Mouse (Mus musculus): ENCODE results near the gene Dcaf8. TPM values are rescaled to one million over a fixed set of nuclear protein-coding genes. Genes with fewer than 3 reads are reported as not detected.

The Dcaf8 gene
- polyA plus RNA-seq, 1 experiment from 2014 or later, result 123 TPM

GRCm38 (mm10) chr1:172217148-172217547 lies 69.3 kb downstream of the Dcaf8 start:
- peak; percentile 47 for ATAC-seq (ENCODE audit: insufficient read depth, low FRiP score)
- Histone ChIP-seq H3K4me3 (replicated peaks; ENCODE audit: low read length) (peak overlapping the region; percentile 34), H3K4me1 (ENCODE audit: control insufficient read depth, insufficient read depth, low read length) (peaks cover 41% of the 10 kb centered on the region), H3K27me3 (ENCODE audit: control insufficient read depth, insufficient read depth, low read length) (no peaks in the 10 kb centered on the region), H3K36me3 (ENCODE audit: control insufficient read depth, insufficient read depth, low read length) (no peaks in the 10 kb centered on the region), H3K27ac (ENCODE audit: low read length) (peak overlapping the region; percentile 78; the same call in 1 of the 2 replicates), H3K9ac (ENCODE audit: low read length) (peak overlapping the region; percentile 62), H3K4me2 (ENCODE audit: low read depth, low read length) (peak overlapping the region; percentile 40), H3K9me3 (replicated peaks; ENCODE audit: control insufficient read depth, low read length) (no peaks in the 10 kb centered on the region)
- 0% methylated on average over 5 of the region's 5 CpGs for WGBS

- Histone ChIP-seq H3K9ac (ENCODE audit: low read length) (no peak overlapping the region), H3K9me3 (replicated peaks; ENCODE audit: control insufficient read depth, low read length) (no peaks in the 10 kb centered on the region), H3K27me3 (ENCODE audit: control insufficient read depth, insufficient read depth, low read length) (no peaks in the 10 kb centered on the region), H3K27ac (ENCODE audit: low read length) (no peak overlapping the region), H3K4me3 (replicated peaks; ENCODE audit: low read length) (no peak overlapping the region), H3K4me1 (ENCODE audit: control insufficient read depth, insufficient read depth, low read length) (peaks cover 37% of the 10 kb centered on the region), H3K36me3 (ENCODE audit: control insufficient read depth, insufficient read depth, low read length) (no peaks in the 10 kb centered on the region), H3K4me2 (ENCODE audit: low read depth, low read length) (no peak overlapping the region)
- ATAC-seq (ENCODE audit: insufficient read depth, low FRiP score), result no peak
- WGBS, result 54% methylated on average over 15 of the region's 15 CpGs
Measured at GRCm38 (mm10) chr1:172218164-172218910, 70.5 kb downstream of the Dcaf8 start.

GRCm38 (mm10) chr1:172219451-172220406 lies 71.8 kb downstream of the Dcaf8 start, which contains the start of gene Casq1:
Casq1 (minus strand) TSS chr1:172219868.
- Histone ChIP-seq H3K9me3 (replicated peaks; ENCODE audit: control insufficient read depth, low read length) (no peaks in the 10 kb centered on the region), H3K4me1 (ENCODE audit: control insufficient read depth, insufficient read depth, low read length) (peaks cover 36% of the 10 kb centered on the region), H3K4me3 (replicated peaks; ENCODE audit: low read length) (no peak within 1 kb of the TSS), H3K9ac (ENCODE audit: low read length) (peak within 1 kb of the TSS; percentile 9; the same call in 1 of the 2 replicates), H3K4me2 (ENCODE audit: low read depth, low read length) (no peak within 1 kb of the TSS), H3K27ac (ENCODE audit: low read length) (peak within 1 kb of the TSS; percentile 76), H3K27me3 (ENCODE audit: control insufficient read depth, insufficient read depth, low read length) (no peaks in the 10 kb centered on the region), H3K36me3 (ENCODE audit: control insufficient read depth, insufficient read depth, low read length) (no peaks in the 10 kb centered on the region)
- peak; percentile 16; the same call in 1 of the 2 replicates for ATAC-seq (ENCODE audit: insufficient read depth, low FRiP score)
- WGBS, result 84% methylated on average over 19 of the region's 19 CpGs

- no peak overlapping the region for H3K4me3 ChIP-seq (replicated peaks; ENCODE audit: low read length)
- 33% methylated on average over 10 of the region's 10 CpGs for WGBS
Measured at GRCm38 (mm10) chr1:172220414-172220813, 72.5 kb downstream of the Dcaf8 start.

DNA sequence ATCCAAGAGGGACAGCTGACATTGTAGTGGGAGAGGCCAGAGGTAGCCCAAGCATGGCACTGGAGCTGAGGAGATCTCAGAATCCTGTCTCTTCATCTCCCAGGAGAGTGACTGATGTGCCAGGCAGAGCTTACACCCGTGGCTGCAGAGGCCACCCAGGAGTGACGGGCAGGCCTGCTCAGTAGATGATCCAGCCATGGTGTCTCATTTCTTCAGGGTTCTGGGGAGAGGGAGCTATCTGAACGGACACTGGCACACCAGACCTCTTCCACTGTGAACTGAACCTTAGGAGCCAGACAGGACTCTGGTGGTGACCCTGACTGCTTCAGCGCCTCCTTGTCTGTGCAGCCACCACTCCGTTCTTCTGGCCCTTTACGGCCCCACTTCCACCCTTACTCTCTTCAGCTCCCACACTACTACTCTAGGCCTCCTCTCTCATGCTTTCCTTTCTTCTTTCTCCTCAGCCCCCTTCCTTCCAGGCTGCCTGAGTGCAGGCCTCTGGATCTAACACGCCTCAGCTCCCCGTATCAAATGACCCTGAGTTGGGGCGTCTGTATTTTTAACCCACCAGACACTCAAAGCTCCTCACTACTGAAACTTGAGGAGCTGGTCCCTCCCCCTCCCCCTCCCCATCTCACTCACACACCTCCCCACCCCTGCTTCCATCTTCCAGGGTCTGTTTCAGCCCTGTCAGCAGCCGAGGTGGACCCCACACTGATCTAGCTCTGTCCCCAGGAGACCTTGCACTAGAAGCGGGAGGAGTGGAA lies 73.6 kb downstream of the Dcaf8 start:
- no peaks in the 10 kb centered on the region for H3K27me3 ChIP-seq (ENCODE audit: control insufficient read depth, insufficient read depth, low read length)
- H3K9me3 ChIP-seq (replicated peaks; ENCODE audit: control insufficient read depth, low read length), result no peaks in the 10 kb centered on the region
- H3K9ac ChIP-seq (ENCODE audit: low read length), result 0 out of 2 replicates have a peak overlapping the region, but pooled peaks have one; percentile 12
- ATAC-seq (ENCODE audit: insufficient read depth, low FRiP score), result no peak
- H3K4me3 ChIP-seq (replicated peaks; ENCODE audit: low read length), result no peak overlapping the region
- H3K4me1 ChIP-seq (ENCODE audit: control insufficient read depth, insufficient read depth, low read length), result peaks cover 34% of the 10 kb centered on the region
- H3K27ac ChIP-seq (ENCODE audit: low read length), result peak overlapping the region; percentile 34; the same call in 1 of the 2 replicates
- no peaks in the 10 kb centered on the region for H3K36me3 ChIP-seq (ENCODE audit: control insufficient read depth, insufficient read depth, low read length)
- no peak overlapping the region for H3K4me2 ChIP-seq (ENCODE audit: low read depth, low read length)
- 52% methylated on average over 11 of the region's 11 CpGs for WGBS

More at GRCm38 (mm10) chr1:172220414-172220813, 72.5 kb downstream of the Dcaf8 start:
- H3K4me2 ChIP-seq (ENCODE audit: low read depth, low read length), result no peak overlapping the region
- no peaks in the 10 kb centered on the region for H3K9me3 ChIP-seq (replicated peaks; ENCODE audit: control insufficient read depth, low read length)
- peaks cover 34% of the 10 kb centered on the region for H3K4me1 ChIP-seq (ENCODE audit: control insufficient read depth, insufficient read depth, low read length)
- peak overlapping the region; percentile 9; the same call in 1 of the 2 replicates for H3K9ac ChIP-seq (ENCODE audit: low read length)
- peak; percentile 69 for ATAC-seq (ENCODE audit: insufficient read depth, low FRiP score)
- peak overlapping the region; percentile 76 for H3K27ac ChIP-seq (ENCODE audit: low read length)
- H3K36me3 ChIP-seq (ENCODE audit: control insufficient read depth, insufficient read depth, low read length), result no peaks in the 10 kb centered on the region
- no peaks in the 10 kb centered on the region for H3K27me3 ChIP-seq (ENCODE audit: control insufficient read depth, insufficient read depth, low read length)

- Histone ChIP-seq H3K9ac (ENCODE audit: low read length) (no peak overlapping the region), H3K9me3 (replicated peaks; ENCODE audit: control insufficient read depth, low read length) (no peaks in the 10 kb centered on the region), H3K4me2 (ENCODE audit: low read depth, low read length) (no peak overlapping the region), H3K27ac (ENCODE audit: low read length) (no peak overlapping the region), H3K4me3 (replicated peaks; ENCODE audit: low read length) (no peak overlapping the region), H3K36me3 (ENCODE audit: control insufficient read depth, insufficient read depth, low read length) (no peaks in the 10 kb centered on the region), H3K27me3 (ENCODE audit: control insufficient read depth, insufficient read depth, low read length) (no peaks in the 10 kb centered on the region), H3K4me1 (ENCODE audit: control insufficient read depth, insufficient read depth, low read length) (no peaks in the 10 kb centered on the region)
- 73% methylated on average over 2 of the region's 2 CpGs for WGBS
- ATAC-seq (ENCODE audit: insufficient read depth, low FRiP score), result no peak
Measured at GRCm38 (mm10) chr1:172228209-172228608, 80.3 kb downstream of the Dcaf8 start.

DNA sequence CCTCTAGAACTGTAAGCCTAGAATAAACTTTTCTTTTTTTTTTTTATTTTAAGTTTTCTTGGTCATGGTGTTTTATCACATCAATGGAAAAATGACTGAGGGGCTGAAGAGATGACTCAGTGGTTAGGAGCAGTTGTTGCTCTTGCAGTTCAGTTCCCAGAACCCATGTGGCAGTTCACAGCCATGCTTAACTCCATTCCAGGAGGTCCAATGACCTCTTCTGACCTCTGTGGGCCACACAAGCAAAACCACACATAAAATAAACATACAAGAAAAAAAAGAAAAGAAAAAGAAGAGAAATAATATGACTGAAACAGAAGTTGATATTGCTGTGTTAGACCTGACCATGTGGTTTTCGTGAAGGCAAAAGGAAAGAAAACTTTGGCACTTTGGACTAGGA lies 81.3 kb downstream of the Dcaf8 start:
- H3K9ac ChIP-seq (ENCODE audit: low read length), result no peak overlapping the region
- no peaks in the 10 kb centered on the region for H3K9me3 ChIP-seq (replicated peaks; ENCODE audit: control insufficient read depth, low read length)
- H3K4me3 ChIP-seq (replicated peaks; ENCODE audit: low read length), result no peak overlapping the region
- no peak overlapping the region for H3K4me2 ChIP-seq (ENCODE audit: low read depth, low read length)
- H3K36me3 ChIP-seq (ENCODE audit: control insufficient read depth, insufficient read depth, low read length), result no peaks in the 10 kb centered on the region
- H3K27me3 ChIP-seq (ENCODE audit: control insufficient read depth, insufficient read depth, low read length), result no peaks in the 10 kb centered on the region
- H3K4me1 ChIP-seq (ENCODE audit: control insufficient read depth, insufficient read depth, low read length), result no peaks in the 10 kb centered on the region
- ATAC-seq (ENCODE audit: insufficient read depth, low FRiP score), result no peak
- no peak overlapping the region for H3K27ac ChIP-seq (ENCODE audit: low read length)
- 83% methylated on average over 1 of the region's 1 CpGs for WGBS

DNA sequence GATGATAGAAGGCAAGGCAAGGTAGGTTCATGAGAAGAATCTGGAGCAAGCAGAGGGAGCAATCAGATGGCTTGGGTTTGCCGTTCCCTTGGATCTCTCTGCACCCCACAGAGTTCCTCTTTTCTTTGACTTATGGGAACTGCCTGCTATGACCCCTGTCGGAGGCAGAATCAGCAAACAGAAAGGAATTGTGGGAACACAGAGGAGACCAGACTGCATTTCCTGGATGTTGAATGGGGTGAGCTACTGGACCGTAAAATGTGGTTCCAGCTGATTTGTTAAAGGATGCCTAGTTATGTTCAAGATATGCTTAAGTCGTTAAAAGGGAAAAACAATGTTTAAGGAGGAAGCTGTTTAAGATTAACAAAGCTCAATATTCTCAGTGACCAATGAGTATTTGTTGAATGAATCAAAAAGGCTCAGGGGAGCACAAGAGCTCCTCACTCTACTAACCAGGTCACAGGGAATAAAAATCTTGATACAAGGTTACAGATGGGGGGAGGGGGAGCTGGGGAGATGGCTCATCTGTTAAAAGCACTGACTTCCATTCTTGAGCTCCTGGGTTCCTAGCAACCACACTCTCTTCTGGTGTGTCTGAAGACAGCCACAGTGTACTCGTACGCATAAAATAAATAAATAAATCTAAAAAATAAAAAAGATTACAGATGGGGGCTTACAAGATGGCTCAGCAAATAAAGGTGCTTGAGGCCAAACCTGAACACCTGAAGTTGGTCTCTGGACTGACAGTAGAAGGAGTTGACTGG lies 93.2 kb downstream of the Dcaf8 start:
- Histone ChIP-seq H3K4me3 (replicated peaks; ENCODE audit: low read length) (no peak overlapping the region), H3K4me1 (ENCODE audit: control insufficient read depth, insufficient read depth, low read length) (no peaks in the 10 kb centered on the region), H3K36me3 (ENCODE audit: control insufficient read depth, insufficient read depth, low read length) (no peaks in the 10 kb centered on the region), H3K4me2 (ENCODE audit: low read depth, low read length) (no peak overlapping the region), H3K27me3 (ENCODE audit: control insufficient read depth, insufficient read depth, low read length) (peaks cover 4% of the 10 kb centered on the region; the same call in 1 of the 2 replicates), H3K9ac (ENCODE audit: low read length) (no peak overlapping the region), H3K27ac (ENCODE audit: low read length) (no peak overlapping the region), H3K9me3 (replicated peaks; ENCODE audit: control insufficient read depth, low read length) (no peaks in the 10 kb centered on the region)
- ATAC-seq (ENCODE audit: insufficient read depth, low FRiP score), result no peak
- WGBS, result 67% methylated on average over 6 of the region's 6 CpGs
